Mouse (Mus musculus) C2C12 (cell line): ENCODE measurements around the gene Clnk. TPM values are rescaled to one million over a fixed set of nuclear protein-coding genes. Genes with fewer than 3 reads are reported as not detected.

Experiments used
- H3K27me3 ChIP-seq: one replicate; pipeline ENCODE4 v1.6.1; 2011; ENCODE audit not compliant: control insufficient read depth, insufficient read depth, insufficient read length
- H3K36me3 ChIP-seq: one replicate; pipeline ENCODE4 v1.6.1; 2011; ENCODE audit not compliant: control insufficient read depth, insufficient read depth
- H3K4me3 ChIP-seq: one replicate; pipeline ENCODE4 v1.5.1; 2011; ENCODE audit warnings: mild to moderate bottlenecking, control low read depth; ENCODE audit not compliant: poor library complexity, insufficient read depth, severe bottlenecking
- H3K79me2 ChIP-seq: one replicate; pipeline ENCODE4 v1.6.1; 2011; ENCODE audit not compliant: control insufficient read depth, insufficient read depth
- H3K79me3 ChIP-seq: one replicate; pipeline ENCODE4 v1.6.1; 2011; ENCODE audit warnings: low read depth, control low read depth
- H3ac ChIP-seq: one replicate; pipeline ENCODE3; 2011; ENCODE audit warnings: low read depth; ENCODE audit not compliant: control insufficient read depth, insufficient read length
- CEBPB ChIP-seq: IDR thresholded peaks from one replicate; pipeline ENCODE4 v1.6.1; 2011; ENCODE audit warnings: low read depth, mild to moderate bottlenecking, control low read depth, moderate library complexity
- CTCF ChIP-seq: IDR thresholded peaks from one replicate; pipeline ENCODE4 v1.5.1; 2011; ENCODE audit not compliant: control insufficient read depth, insufficient read depth, insufficient read length
- FOSL1 ChIP-seq: IDR thresholded peaks from one replicate; pipeline ENCODE4 v1.8.0; 2011; ENCODE audit warnings: mild to moderate bottlenecking, low read length; ENCODE audit not compliant: poor library complexity, insufficient read depth, severe bottlenecking
- MAX ChIP-seq: IDR thresholded peaks from one replicate; pipeline ENCODE4 v1.6.1; 2011; ENCODE audit warnings: mild to moderate bottlenecking, control low read depth
- MYOD1 ChIP-seq: IDR thresholded peaks from one replicate; pipeline ENCODE4 v1.6.1; 2011; ENCODE audit warnings: low read depth; ENCODE audit not compliant: control insufficient read depth, insufficient read length
- MYOG ChIP-seq: IDR thresholded peaks from one replicate; pipeline ENCODE4 v1.6.1; 2011; ENCODE audit not compliant: control insufficient read depth, insufficient read length; ENCODE audit errors: extremely low read depth
- USF1 ChIP-seq: IDR thresholded peaks from one replicate; pipeline ENCODE4 v1.6.1; 2011; ENCODE audit warnings: low read depth, mild to moderate bottlenecking, control low read depth, moderate library complexity
- polyA plus RNA-seq: library from polyadenylated mRNA; unstranded; fragments of >200 nt; fragmentation: generic; extraction: Trizol; gene quantifications from one replicate; pipeline ENCODE4 v1.2.1, GENCODE M21; 2012; ENCODE audit warnings: missing spikeins

The Clnk gene
- polyA plus RNA-seq, 1 experiment = not detected

GRCm38 (mm10) chr5:38863029-38863428, 13.6 kb downstream of the Clnk start:
- TF ChIP-seq MAX = no peak
- no peak for TF ChIP-seq CTCF
- no peak for TF ChIP-seq MYOD1
- TF ChIP-seq MYOG = no peak
- no peak for TF ChIP-seq CEBPB
- TF ChIP-seq FOSL1 = no peak
- TF ChIP-seq USF1 = no peak
- H3K27me3 ChIP-seq = no peaks in the 10 kb centered on the region
- no peak overlapping the region for H3K4me3 ChIP-seq
- H3ac ChIP-seq = no peak overlapping the region
- no peaks in the 10 kb centered on the region for H3K36me3 ChIP-seq
- no peaks in the 10 kb centered on the region for H3K79me2 ChIP-seq
- no peaks in the 10 kb centered on the region for H3K79me3 ChIP-seq

- H3K79me3 ChIP-seq = no peaks in the 10 kb centered on the region
- H3K27me3 ChIP-seq = no peaks in the 10 kb centered on the region
- no peak for TF ChIP-seq MAX
- TF ChIP-seq USF1 = no peak
- TF ChIP-seq CTCF = no peak
- no peak for TF ChIP-seq MYOG
- TF ChIP-seq FOSL1 = no peak
- TF ChIP-seq CEBPB = no peak
- TF ChIP-seq MYOD1 = no peak
- no peak overlapping the region for H3K4me3 ChIP-seq
- H3K36me3 ChIP-seq = no peaks in the 10 kb centered on the region
- H3ac ChIP-seq = no peak overlapping the region
- no peaks in the 10 kb centered on the region for H3K79me2 ChIP-seq
These were observed 14.2 kb downstream of the Clnk start for GRCm38 (mm10) chr5:38862288-38862985.

- Histone ChIP-seq H3K79me2 (no peaks in the 10 kb centered on the region), H3ac (no peak overlapping the region), H3K79me3 (no peaks in the 10 kb centered on the region), H3K36me3 (no peaks in the 10 kb centered on the region), H3K4me3 (no peak overlapping the region), H3K27me3 (no peaks in the 10 kb centered on the region)
- TF ChIP-seq MYOD1 (no peak), FOSL1 (no peak), USF1 (no peak), CTCF (no peak)
These were observed 18.4 kb downstream of the Clnk start for GRCm38 (mm10) chr5:38858015-38858721.

GRCm38 (mm10) chr5:38857591-38857990, 19.0 kb downstream of the Clnk start:
- Histone ChIP-seq H3K79me2 (no peaks in the 10 kb centered on the region), H3ac (no peak overlapping the region), H3K79me3 (no peaks in the 10 kb centered on the region), H3K27me3 (no peaks in the 10 kb centered on the region), H3K4me3 (no peak overlapping the region), H3K36me3 (no peaks in the 10 kb centered on the region)
- TF ChIP-seq MAX (peak; percentile 12), MYOD1 (no peak)

- TF ChIP-seq MYOD1 (no peak), FOSL1 (no peak), CEBPB (no peak), MYOG (no peak), USF1 (no peak), MAX (no peak), CTCF (no peak)
- no peaks in the 10 kb centered on the region for H3K79me2 ChIP-seq
- H3K27me3 ChIP-seq = no peaks in the 10 kb centered on the region
- no peak overlapping the region for H3K4me3 ChIP-seq
- H3K79me3 ChIP-seq = no peaks in the 10 kb centered on the region
- no peaks in the 10 kb centered on the region for H3K36me3 ChIP-seq
- H3ac ChIP-seq = no peak overlapping the region
These were observed 26.4 kb downstream of the Clnk start for GRCm38 (mm10) chr5:38850171-38850570.

- no peak for TF ChIP-seq CEBPB
- no peak for TF ChIP-seq FOSL1
- no peak for TF ChIP-seq USF1
- TF ChIP-seq MAX = no peak
- no peaks in the 10 kb centered on the region for H3K36me3 ChIP-seq
- no peaks in the 10 kb centered on the region for H3K27me3 ChIP-seq
- H3ac ChIP-seq = no peak overlapping the region
- no peaks in the 10 kb centered on the region for H3K79me2 ChIP-seq
- no peak overlapping the region for H3K4me3 ChIP-seq
- no peaks in the 10 kb centered on the region for H3K79me3 ChIP-seq
These were observed 31.1 kb downstream of the Clnk start for GRCm38 (mm10) chr5:38845529-38845928.
